Mouse (Mus musculus): ENCODE results near the gene Tacc2. TPM values are rescaled to one million over a fixed set of nuclear protein-coding genes. Genes with fewer than 3 reads are reported as not detected.

The Tacc2 gene
- polyA plus RNA-seq, 1 experiment from 2014 or later: 40.9 TPM

GRCm38 (mm10) chr7:130764160-130764559, 186.9 kb downstream of the Tacc2 start:
- peaks cover 65% of the 10 kb centered on the region for H3K36me3 ChIP-seq
- 95% methylated on average over 17 of the region's 17 CpGs for WGBS
- no peak for DNase-seq (ENCODE audit: low spot score)

GRCm38 (mm10) chr7:130766411-130767170, 189.4 kb downstream of the Tacc2 start:
- 81% methylated on average over 30 of the region's 30 CpGs for WGBS
- Histone ChIP-seq H3K4me3 (no peak overlapping the region), H3K9me3 (replicated peaks) (no peaks in the 10 kb centered on the region), H3K36me3 (peaks cover 41% of the 10 kb centered on the region), H3K4me1 (peaks cover 5% of the 10 kb centered on the region), H3K27ac (replicated peaks) (no peak overlapping the region), H3K27me3 (ENCODE audit: low read depth, poor library complexity, severe bottlenecking) (no peaks in the 10 kb centered on the region)
- DNase-seq (ENCODE audit: low spot score): no peak

More at GRCm38 (mm10) chr7:130764160-130764559, 186.9 kb downstream of the Tacc2 start:
- Histone ChIP-seq H3K9me3 (replicated peaks) (no peaks in the 10 kb centered on the region), H3K4me3 (no peak overlapping the region), H3K27me3 (ENCODE audit: low read depth, poor library complexity, severe bottlenecking) (no peaks in the 10 kb centered on the region), H3K27ac (replicated peaks) (no peak overlapping the region), H3K4me1 (peaks cover 5% of the 10 kb centered on the region)

DNA sequence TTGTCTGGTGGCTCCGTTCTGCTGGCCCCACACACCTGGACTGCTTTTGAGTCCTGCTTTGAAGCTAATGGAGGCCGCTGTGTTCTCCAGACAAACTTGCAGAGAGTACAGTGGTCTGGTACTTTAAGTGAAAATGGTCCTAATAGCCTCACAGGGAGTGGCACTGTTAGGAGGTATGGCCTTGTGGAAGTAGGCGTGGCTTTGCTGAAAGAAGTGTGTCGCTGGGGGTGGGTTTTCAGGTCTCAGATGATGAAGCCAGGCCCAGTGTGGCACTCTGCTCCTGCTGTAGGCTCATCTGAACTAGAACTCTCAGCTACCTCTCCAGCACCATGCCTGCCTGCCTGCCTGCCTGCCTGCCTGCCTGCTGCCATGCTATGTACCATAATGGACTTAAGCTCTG, 190.9 kb downstream of the Tacc2 start:
- Histone ChIP-seq H3K27ac (replicated peaks) (no peak overlapping the region), H3K27me3 (ENCODE audit: low read depth, poor library complexity, severe bottlenecking) (no peaks in the 10 kb centered on the region), H3K36me3 (peaks cover 38% of the 10 kb centered on the region), H3K4me3 (no peak overlapping the region), H3K9me3 (replicated peaks) (no peaks in the 10 kb centered on the region), H3K4me1 (no peaks in the 10 kb centered on the region)
- 93% methylated on average over 4 of the region's 4 CpGs for WGBS
- no peak for DNase-seq (ENCODE audit: low spot score)

GRCm38 (mm10) chr7:130770707-130771106, 193.5 kb downstream of the Tacc2 start:
- 49% methylated on average over 3 of the region's 3 CpGs for WGBS
- Histone ChIP-seq H3K9me3 (replicated peaks) (no peaks in the 10 kb centered on the region), H3K4me1 (peaks cover 2% of the 10 kb centered on the region; the same call in 1 of the 2 replicates), H3K27ac (replicated peaks) (no peak overlapping the region), H3K4me3 (no peak overlapping the region), H3K27me3 (ENCODE audit: low read depth, poor library complexity, severe bottlenecking) (no peaks in the 10 kb centered on the region), H3K36me3 (peaks cover 14% of the 10 kb centered on the region)
- DNase-seq (ENCODE audit: low spot score): peak; percentile 76

- Histone ChIP-seq H3K4me3 (no peak overlapping the region), H3K4me1 (peaks cover 2% of the 10 kb centered on the region; the same call in 1 of the 2 replicates), H3K27ac (replicated peaks) (no peak overlapping the region), H3K36me3 (no peaks in the 10 kb centered on the region), H3K27me3 (ENCODE audit: low read depth, poor library complexity, severe bottlenecking) (no peaks in the 10 kb centered on the region), H3K9me3 (replicated peaks) (no peaks in the 10 kb centered on the region)
- peak; percentile 32 for DNase-seq (ENCODE audit: low spot score)
- 67% methylated on average over 11 of the region's 11 CpGs for WGBS
These were observed 196.1 kb downstream of the Tacc2 start for GRCm38 (mm10) chr7:130773171-130773830.

DNA sequence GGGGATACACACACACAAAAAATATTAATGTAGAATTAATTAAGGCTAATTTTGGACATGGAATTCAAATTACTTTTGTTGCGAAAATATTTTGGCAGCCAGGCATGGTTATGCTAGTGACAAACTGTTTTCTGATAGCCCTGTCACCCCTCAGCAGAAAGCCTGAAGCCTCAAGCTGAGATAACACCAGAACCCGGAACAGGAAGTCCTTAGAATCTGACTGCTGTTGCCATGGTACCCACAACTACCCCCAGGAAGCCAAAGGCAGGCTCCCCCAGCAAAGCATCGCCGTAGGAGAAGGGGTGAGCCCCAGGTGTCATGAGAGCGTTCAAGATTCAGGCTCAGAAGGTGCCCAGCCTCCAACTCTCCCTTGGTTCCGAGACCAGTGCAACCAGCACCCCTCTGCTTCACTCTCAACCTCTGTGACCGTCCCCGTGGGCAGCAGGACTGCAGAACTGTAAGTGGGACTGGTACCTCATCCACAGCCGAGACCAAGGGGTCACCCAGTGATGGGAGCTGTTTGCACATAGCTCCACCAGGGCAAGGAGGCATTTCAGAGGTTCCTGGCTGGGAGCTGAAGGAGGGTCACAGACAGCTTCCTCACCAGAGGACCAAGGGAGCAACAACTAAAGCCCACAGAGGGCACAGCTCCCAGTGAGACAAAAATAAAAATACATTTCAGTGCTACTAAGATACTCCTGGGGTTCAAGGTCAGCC, 196.8 kb downstream of the Tacc2 start, which contains the start of gene Btbd16:
Btbd16 (plus strand) TSS at position 156 of the 717 bp plus-strand sequence.
- WGBS: 66% methylated on average over 9 of the region's 9 CpGs
- Histone ChIP-seq H3K27ac (replicated peaks) (no peak within 1 kb of the TSS), H3K4me1 (peaks cover 2% of the 10 kb centered on the region; the same call in 1 of the 2 replicates), H3K9me3 (replicated peaks) (no peaks in the 10 kb centered on the region), H3K27me3 (ENCODE audit: low read depth, poor library complexity, severe bottlenecking) (no peaks in the 10 kb centered on the region), H3K4me3 (no peak within 1 kb of the TSS), H3K36me3 (no peaks in the 10 kb centered on the region)
- DNase-seq (ENCODE audit: low spot score): no peak

- no peak overlapping the region for H3K27ac ChIP-seq (replicated peaks)
- H3K36me3 ChIP-seq: no peaks in the 10 kb centered on the region
- no peaks in the 10 kb centered on the region for H3K27me3 ChIP-seq (ENCODE audit: low read depth, poor library complexity, severe bottlenecking)
- DNase-seq (ENCODE audit: low spot score): no peak
- H3K4me1 ChIP-seq: no peaks in the 10 kb centered on the region
- no peaks in the 10 kb centered on the region for H3K9me3 ChIP-seq (replicated peaks)
- 75% methylated on average over 5 of the region's 5 CpGs for WGBS
- no peak overlapping the region for H3K4me3 ChIP-seq
These were observed 203.7 kb downstream of the Tacc2 start for GRCm38 (mm10) chr7:130780866-130781419.

GRCm38 (mm10) chr7:130782501-130783050, 205.3 kb downstream of the Tacc2 start:
- no peaks in the 10 kb centered on the region for H3K27me3 ChIP-seq (ENCODE audit: low read depth, poor library complexity, severe bottlenecking)
- no peaks in the 10 kb centered on the region for H3K9me3 ChIP-seq (replicated peaks)
- H3K36me3 ChIP-seq: no peaks in the 10 kb centered on the region
- no peak for DNase-seq (ENCODE audit: low spot score)
- 89% methylated on average over 5 of the region's 5 CpGs for WGBS
- no peak overlapping the region for H3K4me3 ChIP-seq
- no peak overlapping the region for H3K27ac ChIP-seq (replicated peaks)
- no peaks in the 10 kb centered on the region for H3K4me1 ChIP-seq

GRCm38 (mm10) chr7:130785923-130786575, 208.8 kb downstream of the Tacc2 start:
- DNase-seq (ENCODE audit: low spot score): no peak
- no peaks in the 10 kb centered on the region for H3K4me1 ChIP-seq
- no peaks in the 10 kb centered on the region for H3K27me3 ChIP-seq (ENCODE audit: low read depth, poor library complexity, severe bottlenecking)
- H3K4me3 ChIP-seq: no peak overlapping the region
- WGBS: 91% methylated on average over 12 of the region's 12 CpGs
- no peak overlapping the region for H3K27ac ChIP-seq (replicated peaks)
- no peaks in the 10 kb centered on the region for H3K36me3 ChIP-seq
- no peaks in the 10 kb centered on the region for H3K9me3 ChIP-seq (replicated peaks)

- H3K4me1 ChIP-seq: no peaks in the 10 kb centered on the region
- H3K36me3 ChIP-seq: no peaks in the 10 kb centered on the region
- WGBS: 86% methylated on average over 5 of the region's 5 CpGs
- DNase-seq (ENCODE audit: low spot score): no peak
- no peaks in the 10 kb centered on the region for H3K27me3 ChIP-seq (ENCODE audit: low read depth, poor library complexity, severe bottlenecking)
- no peaks in the 10 kb centered on the region for H3K9me3 ChIP-seq (replicated peaks)
- H3K27ac ChIP-seq (replicated peaks): no peak overlapping the region; the same call in 1 of the 2 replicates
- H3K4me3 ChIP-seq: no peak overlapping the region
These were observed 209.5 kb downstream of the Tacc2 start for GRCm38 (mm10) chr7:130786708-130787107.

DNA sequence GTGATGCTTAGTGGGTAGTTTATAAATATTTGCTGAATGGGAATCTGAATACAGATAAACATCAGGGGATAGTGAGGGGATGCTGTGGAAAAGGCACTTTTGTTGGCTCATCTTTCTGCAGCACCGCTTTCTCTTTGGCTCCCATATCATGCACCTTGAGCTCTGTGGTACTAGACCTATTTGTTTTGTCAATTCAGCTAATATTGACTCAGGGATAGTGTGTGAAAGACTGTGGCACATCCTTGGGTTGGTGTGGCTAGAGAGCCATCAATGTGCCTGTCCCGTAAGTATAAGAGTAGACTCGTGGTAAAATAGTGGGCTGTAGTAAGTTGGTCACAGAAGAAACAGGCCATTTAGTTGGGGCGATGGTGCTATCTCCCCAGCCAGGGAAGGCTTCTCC, 210.3 kb downstream of the Tacc2 start:
- Histone ChIP-seq H3K9me3 (replicated peaks) (no peaks in the 10 kb centered on the region), H3K4me1 (no peaks in the 10 kb centered on the region), H3K27ac (replicated peaks) (no peak overlapping the region), H3K4me3 (no peak overlapping the region), H3K27me3 (ENCODE audit: low read depth, poor library complexity, severe bottlenecking) (no peaks in the 10 kb centered on the region), H3K36me3 (no peaks in the 10 kb centered on the region)
- WGBS: 93% methylated on average over 4 of the region's 4 CpGs
- no peak for DNase-seq (ENCODE audit: low spot score)

DNA sequence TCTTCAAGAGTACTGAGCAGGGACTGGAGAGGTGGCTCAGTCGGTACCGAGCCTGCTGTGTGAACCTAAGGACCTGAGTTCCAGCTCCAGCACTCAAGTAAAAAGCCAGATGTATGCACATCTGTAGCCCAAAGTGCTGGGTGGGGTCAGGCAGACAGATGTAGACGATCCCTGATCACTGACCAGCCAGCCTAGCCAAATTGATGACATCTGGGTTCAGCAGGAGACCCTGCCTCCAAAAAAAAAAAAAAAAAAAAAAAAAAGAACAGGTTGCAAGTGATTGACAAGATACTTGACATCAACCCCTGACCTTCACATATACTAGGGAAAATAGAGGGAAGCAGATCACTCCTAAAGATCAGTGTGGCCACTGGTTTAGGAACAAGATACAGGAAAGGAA, 211.7 kb downstream of the Tacc2 start:
- WGBS: 84% methylated on average over 3 of the region's 3 CpGs

More for the DNA sequence above, 211.7 kb downstream of the Tacc2 start:
- Histone ChIP-seq H3K4me1 (no peaks in the 10 kb centered on the region), H3K27me3 (ENCODE audit: low read depth, poor library complexity, severe bottlenecking) (no peaks in the 10 kb centered on the region), H3K36me3 (no peaks in the 10 kb centered on the region), H3K27ac (replicated peaks) (no peak overlapping the region), H3K9me3 (replicated peaks) (no peaks in the 10 kb centered on the region), H3K4me3 (no peak overlapping the region)
- DNase-seq (ENCODE audit: low spot score): no peak
